Mouse (Mus musculus) kidney, adult 2 months (tissue): ENCODE measurements at regions not wholly inside any gene's neighbourhood (a gene's known extent, or its start where the extent isn't known, plus 50 kb on each side); places are given as distances from the start of the nearest gene placed in this dataset.
A peak's percentile ranks its signal among the peaks of the same experiment; 100 is the strongest.

Experiments used
- DNase-seq: peaks from one replicate; pipeline ENCODE4 v3.0.0; 2021
- H3K27ac ChIP-seq: fragments of 200-500 bp; 2 replicates; pipeline ENCODE4 v1.5.1; 2012; ENCODE audit warnings: low read depth, low read length, control low read depth, inconsistent platforms; ENCODE audit not compliant: insufficient read depth
- H3K27me3 ChIP-seq: fragments of 200-500 bp; replicated peaks from 2 replicates; pipeline ENCODE4 v1.6.1; 2012; ENCODE audit warnings: mild to moderate bottlenecking, moderate library complexity, low read length, inconsistent platforms; ENCODE audit not compliant: control insufficient read depth, insufficient read depth
- H3K36me3 ChIP-seq: fragments of 200-500 bp; 2 replicates; pipeline ENCODE4 v1.6.1; 2012; ENCODE audit warnings: mild to moderate bottlenecking, moderate library complexity, low read length, inconsistent platforms; ENCODE audit not compliant: control insufficient read depth, insufficient read depth
- H3K4me1 ChIP-seq: fragments of 200-500 bp; 2 replicates; pipeline ENCODE4 v1.6.1; 2011; ENCODE audit warnings: low read length; ENCODE audit not compliant: control insufficient read depth, insufficient read depth
- H3K4me3 ChIP-seq: fragments of 200-500 bp; 2 replicates; pipeline ENCODE4 v1.5.1; 2011; ENCODE audit warnings: mild to moderate bottlenecking, low read depth, low read length, control low read depth; ENCODE audit not compliant: insufficient read depth
- CTCF ChIP-seq: fragments of 200-500 bp; conservative IDR thresholded peaks from 2 replicates; pipeline ENCODE4 v1.5.1; 2011; ENCODE audit warnings: low read depth, mild to moderate bottlenecking, control low read depth, low read length, moderate library complexity, mixed read lengths; ENCODE audit not compliant: insufficient read depth, insufficient read length
- POLR2A ChIP-seq: fragments of 200-500 bp; IDR thresholded peaks from one replicate; pipeline ENCODE4 v1.6.1; 2011; ENCODE audit warnings: low read depth, low read length, control low read depth
- WGBS: fragments of 180-500 bp; shearing (Covaris S2); methylation state at CpG from one replicate; pipeline ENCODE4 v1.1.7; 2018; 5-methylcytosine and 5-hydroxymethylcytosine counted together

- Histone ChIP-seq H3K4me1 (no peaks in the 10 kb centered on the region; the same call in 1 of the 2 replicates), H3K36me3 (no peaks in the 10 kb centered on the region), H3K27ac (peak overlapping the region; percentile 51; the same call in 1 of the 2 replicates), H3K27me3 (no peaks in the 10 kb centered on the region), H3K4me3 (no peak overlapping the region)
- peak; percentile 79 for DNase-seq
- 46% methylated on average over 4 of the region's 4 CpGs for WGBS
- no peak for TF ChIP-seq POLR2A
- TF ChIP-seq CTCF = no peak
These were observed 437.0 kb upstream of the Smim15 start for GRCm38 (mm10) chr13:107607294-107607693.

- Histone ChIP-seq H3K27ac (no peak overlapping the region), H3K4me1 (no peaks in the 10 kb centered on the region), H3K27me3 (no peaks in the 10 kb centered on the region), H3K36me3 (no peaks in the 10 kb centered on the region), H3K4me3 (no peak overlapping the region)
- DNase-seq = no peak
- WGBS = 49% methylated on average over 5 of the region's 5 CpGs
- TF ChIP-seq CTCF (no peak), POLR2A (no peak)
These were observed 442.1 kb upstream of the Smim15 start for GRCm38 (mm10) chr13:107602149-107602548.

GRCm38 (mm10) chr13:107601132-107601439, 443.2 kb upstream of the Smim15 start:
- Histone ChIP-seq H3K27ac (no peak overlapping the region), H3K4me3 (no peak overlapping the region), H3K36me3 (no peaks in the 10 kb centered on the region), H3K27me3 (no peaks in the 10 kb centered on the region), H3K4me1 (no peaks in the 10 kb centered on the region)
- TF ChIP-seq CTCF (no peak), POLR2A (no peak)
- DNase-seq = no peak
- 96% methylated on average over 4 of the region's 4 CpGs for WGBS

GRCm38 (mm10) chr13:107600331-107601131, 443.7 kb upstream of the Smim15 start:
- Histone ChIP-seq H3K27ac (no peak overlapping the region), H3K4me1 (no peaks in the 10 kb centered on the region)
- 37% methylated on average over 22 of the region's 22 CpGs for WGBS

GRCm38 (mm10) chr13:107599094-107599644, 445.1 kb upstream of the Smim15 start:
- no peaks in the 10 kb centered on the region for H3K36me3 ChIP-seq
- H3K27me3 ChIP-seq = no peaks in the 10 kb centered on the region
- 60% methylated on average over 4 of the region's 4 CpGs for WGBS
- no peaks in the 10 kb centered on the region for H3K4me1 ChIP-seq
- no peak overlapping the region for H3K4me3 ChIP-seq
- DNase-seq = no peak
- TF ChIP-seq POLR2A = no peak
- no peak for TF ChIP-seq CTCF
- H3K27ac ChIP-seq = no peak overlapping the region

More at GRCm38 (mm10) chr13:107600331-107601131, 443.7 kb upstream of the Smim15 start:
- TF ChIP-seq POLR2A (no peak), CTCF (no peak)
- peak; percentile 85 for DNase-seq
- H3K36me3 ChIP-seq = no peaks in the 10 kb centered on the region
- H3K4me3 ChIP-seq = no peak overlapping the region
- H3K27me3 ChIP-seq = no peaks in the 10 kb centered on the region

GRCm38 (mm10) chr13:107598391-107598790, 445.9 kb upstream of the Smim15 start:
- WGBS = 61% methylated on average over 1 of the region's 1 CpGs
- H3K27me3 ChIP-seq = no peaks in the 10 kb centered on the region
- H3K27ac ChIP-seq = no peak overlapping the region
- no peaks in the 10 kb centered on the region for H3K36me3 ChIP-seq
- H3K4me3 ChIP-seq = no peak overlapping the region
- TF ChIP-seq POLR2A (no peak), CTCF (no peak)
- DNase-seq = no peak
- no peaks in the 10 kb centered on the region for H3K4me1 ChIP-seq

- H3K27me3 ChIP-seq = no peaks in the 10 kb centered on the region
- no peak overlapping the region for H3K4me3 ChIP-seq
- TF ChIP-seq POLR2A (no peak), CTCF (no peak)
- no peak overlapping the region for H3K27ac ChIP-seq
- H3K4me1 ChIP-seq = no peaks in the 10 kb centered on the region
- DNase-seq = no peak
- no peaks in the 10 kb centered on the region for H3K36me3 ChIP-seq
- 82% methylated on average over 2 of the region's 2 CpGs for WGBS
These were observed 447.0 kb upstream of the Smim15 start for GRCm38 (mm10) chr13:107597217-107597616.
